Mouse (Mus musculus) urinary bladder, postnatal 4 days (tissue): ENCODE measurements around the gene Trpm8.

Experiments used
- DNase-seq, 2 experiments: peaks; one replicate each; pipeline ENCODE4 v3.0.0; 2021 to 2022; ENCODE audit warnings: low spot score in 2 of 2

The Trpm8 gene

GRCm38 (mm10) chr1:88277098-88277817 lies at the start of gene Trpm8, which contains the start of gene Hjurp:
TSS of gene Trpm8 (plus strand) at chr1:88277661.
TSS of gene Hjurp (minus strand) at chr1:88277633.
- DNase-seq, result peak; percentile 100

- peak in 1 of 2 experiments; percentile 76 for DNase-seq
Observed at GRCm38 (mm10) chr1:88228121-88228520, 49.3 kb upstream of the Trpm8 start.

- DNase-seq, result peak; percentile 23 to 62
Observed at GRCm38 (mm10) chr1:88229566-88229965, 47.9 kb upstream of the Trpm8 start.

DNA sequence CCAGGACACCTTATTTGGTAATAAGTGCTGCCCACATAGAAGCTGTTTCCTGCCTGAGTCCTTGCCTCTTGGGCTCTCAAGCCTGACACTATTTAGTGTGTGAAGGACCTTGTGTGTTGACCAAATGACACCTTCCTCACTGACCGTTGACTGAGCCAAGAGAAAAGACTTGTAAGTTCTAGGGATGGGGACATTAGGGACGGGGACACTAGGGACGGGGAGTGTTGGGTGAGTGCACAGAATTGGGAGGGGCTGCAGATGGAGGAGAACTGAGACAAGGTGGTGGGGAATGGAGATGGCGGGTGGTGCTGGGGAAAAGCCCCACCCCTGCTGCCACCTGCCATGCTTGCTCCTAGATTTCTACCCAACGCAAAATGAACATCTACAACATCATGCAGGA lies 47.5 kb upstream of the Trpm8 start:
- peak; percentile 52 to 82 for DNase-seq

DNA sequence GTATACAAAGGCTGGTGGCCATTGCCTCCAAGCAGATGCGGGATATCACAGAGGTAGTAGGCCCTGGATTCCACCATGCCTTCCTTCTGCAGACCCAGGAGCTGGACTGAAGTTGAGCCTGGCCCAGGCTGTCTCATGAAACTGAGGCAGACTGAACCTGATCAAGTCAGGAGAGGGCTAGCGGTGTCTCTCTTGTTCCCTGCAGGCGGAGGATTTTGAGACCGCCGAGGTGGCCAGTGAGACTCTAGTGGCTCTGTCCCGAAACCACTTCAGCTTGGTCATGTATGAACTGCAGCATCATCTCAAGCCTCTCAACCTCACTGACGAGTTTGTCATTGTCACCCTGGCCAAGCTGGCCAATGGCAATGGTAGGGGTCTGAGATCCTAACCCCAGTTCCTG lies 47.0 kb upstream of the Trpm8 start:
- DNase-seq, result peak; percentile 38 to 79

GRCm38 (mm10) chr1:88230981-88231802 lies 46.3 kb upstream of the Trpm8 start:
- DNase-seq, result peak; percentile 19 to 65

GRCm38 (mm10) chr1:88231803-88232499 lies 45.5 kb upstream of the Trpm8 start:
- peak; percentile 34 to 77 for DNase-seq

- DNase-seq, result peak in 1 of 2 experiments; percentile 59
Observed at GRCm38 (mm10) chr1:88232664-88233380, 44.6 kb upstream of the Trpm8 start.

GRCm38 (mm10) chr1:88233421-88234247 lies 43.8 kb upstream of the Trpm8 start:
- peak in 1 of 2 experiments; percentile 88 for DNase-seq

- DNase-seq, result no peak
Observed at GRCm38 (mm10) chr1:88234248-88234610, 43.2 kb upstream of the Trpm8 start.

DNA sequence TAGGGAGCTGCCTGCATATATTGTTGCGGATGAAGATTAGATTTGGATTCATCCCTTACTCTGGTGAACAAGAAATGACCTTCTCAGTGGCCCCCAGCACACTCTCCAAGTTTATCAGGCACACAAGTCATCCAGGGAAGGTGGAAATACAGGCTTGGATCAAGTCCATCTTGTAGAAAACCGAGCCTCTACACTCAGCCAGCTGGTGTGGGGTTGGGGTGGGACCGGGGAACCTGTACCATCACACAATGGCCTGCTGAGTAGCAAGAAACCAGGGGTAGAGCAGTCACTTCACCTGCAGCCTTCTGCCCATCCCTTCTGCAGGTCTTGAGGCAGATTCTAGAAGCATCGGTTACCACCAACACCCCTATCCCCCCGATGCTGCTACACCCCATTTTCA lies 42.8 kb upstream of the Trpm8 start:
- DNase-seq, result no peak

- peak in 1 of 2 experiments; percentile 81 for DNase-seq
Observed at GRCm38 (mm10) chr1:88235046-88235893, 42.2 kb upstream of the Trpm8 start.

DNA sequence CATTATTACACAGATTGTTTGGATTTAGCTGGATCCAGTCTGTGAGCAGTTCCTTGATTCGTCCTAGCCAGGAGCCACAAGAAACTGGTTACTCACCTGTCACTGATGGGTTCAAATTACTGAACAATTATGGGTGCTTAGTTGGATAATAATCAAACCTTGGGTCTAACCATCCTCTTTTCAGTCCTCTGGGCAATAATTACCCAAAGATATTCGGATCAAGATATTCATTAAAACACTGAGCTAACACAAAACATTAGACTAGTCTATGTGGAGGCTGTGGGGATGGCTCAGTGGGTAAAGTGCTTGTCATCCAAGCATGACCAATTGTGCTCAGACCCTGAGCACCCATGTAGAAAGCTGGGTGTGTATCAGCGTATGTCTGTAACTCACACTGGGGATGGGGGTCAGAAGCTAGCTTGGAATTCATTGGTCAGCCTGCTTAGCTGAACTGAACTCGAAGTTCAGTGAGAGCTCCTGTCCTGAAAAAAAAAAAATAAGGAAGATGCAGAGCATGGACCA lies 41.5 kb upstream of the Trpm8 start:
- DNase-seq, result no peak

GRCm38 (mm10) chr1:88237311-88237710 lies 40.1 kb upstream of the Trpm8 start:
- no peak for DNase-seq

DNA sequence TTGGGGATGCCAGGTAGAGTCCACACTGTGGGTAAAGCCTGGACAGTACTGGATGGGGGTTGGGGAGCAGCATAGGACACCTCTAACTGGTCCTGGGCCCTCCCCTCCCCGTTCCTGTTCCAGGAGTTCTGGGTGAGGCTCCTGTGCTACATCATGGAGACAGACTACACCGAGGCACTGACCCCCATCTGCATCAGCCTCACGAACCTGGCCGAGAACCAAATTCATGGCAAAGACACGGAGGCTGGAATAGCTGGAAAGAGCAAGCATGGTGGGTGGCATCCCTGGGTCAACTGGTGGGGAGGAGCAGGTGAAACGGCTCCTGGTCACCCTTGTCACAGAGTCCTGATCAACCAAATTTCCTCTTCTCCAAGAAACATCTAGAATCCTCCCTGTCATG lies 38.7 kb upstream of the Trpm8 start:
- DNase-seq, result peak in 1 of 2 experiments; percentile 87

DNA sequence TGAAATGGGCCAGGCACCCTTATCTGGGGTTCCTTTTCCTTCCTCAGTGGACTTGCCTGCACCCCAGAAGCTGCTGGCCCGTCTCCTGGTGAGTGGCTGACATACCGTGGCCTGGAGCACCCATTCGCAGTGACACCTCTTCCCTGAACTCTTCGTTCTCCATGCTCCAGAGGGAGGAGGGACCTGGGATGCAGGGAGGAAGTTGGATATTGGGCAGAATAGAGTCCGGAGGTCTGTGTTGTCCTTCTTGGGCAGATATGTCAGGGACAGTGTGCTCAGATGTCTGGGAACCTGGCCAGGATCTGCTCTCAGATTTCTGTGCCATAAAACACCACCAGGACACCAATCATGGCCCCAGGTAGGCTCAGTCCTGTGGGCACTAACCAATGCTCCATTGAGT lies 37.4 kb upstream of the Trpm8 start:
- DNase-seq, result no peak

- DNase-seq, result no peak
Observed at GRCm38 (mm10) chr1:88240579-88240978, 36.9 kb upstream of the Trpm8 start.

GRCm38 (mm10) chr1:88243861-88244260 lies 33.6 kb upstream of the Trpm8 start:
- DNase-seq, result no peak

GRCm38 (mm10) chr1:88245881-88246280 lies 31.6 kb upstream of the Trpm8 start:
- no peak for DNase-seq

- DNase-seq, result no peak
Observed at GRCm38 (mm10) chr1:88246386-88246785, 31.1 kb upstream of the Trpm8 start.
